Mouse (Mus musculus): ENCODE results near the gene Prdm9. TPM values are rescaled to one million over a fixed set of nuclear protein-coding genes. Genes with fewer than 3 reads are reported as not detected.

The Prdm9 gene
- polyA plus RNA-seq, 1 experiment from 2014 or later, result 1.3 TPM

GRCm38 (mm10) chr17:15580072-15580447 lies 15.9 kb upstream of the Prdm9 start:
- H3K27me3 ChIP-seq (replicated peaks; ENCODE audit: insufficient read depth, low read length), result no peaks in the 10 kb centered on the region
- no peak for ATAC-seq
- no peaks in the 10 kb centered on the region for H3K36me3 ChIP-seq (ENCODE audit: insufficient read depth, low read length)
- H3K4me1 ChIP-seq (ENCODE audit: insufficient read depth, low read depth, low read length), result no peaks in the 10 kb centered on the region
- no peaks in the 10 kb centered on the region for H3K9me3 ChIP-seq (ENCODE audit: low read length)
- no peak overlapping the region for H3K9ac ChIP-seq (replicated peaks; ENCODE audit: low read depth)
- no peak for DNase-seq (ENCODE audit: low spot score)
- 84% methylated on average over 2 of the region's 2 CpGs for WGBS
- H3K27ac ChIP-seq (ENCODE audit: low read length), result no peak overlapping the region
- TF ChIP-seq CTCF (IDR thresholded peaks at IDR 0.05) (no peak), EP300 (IDR thresholded peaks at IDR 0.05) (no peak)
- H3K4me3 ChIP-seq (ENCODE audit: low read depth, low read length), result no peak overlapping the region
- H3K4me2 ChIP-seq (replicated peaks; ENCODE audit: low read depth, low read length), result no peak overlapping the region

GRCm38 (mm10) chr17:15579410-15580071 lies 15.4 kb upstream of the Prdm9 start:
- WGBS, result 69% methylated on average over 7 of the region's 7 CpGs
- no peak for DNase-seq (ENCODE audit: low spot score)

GRCm38 (mm10) chr17:15577291-15577694 lies 13.1 kb upstream of the Prdm9 start:
- no peak overlapping the region for H3K9ac ChIP-seq (replicated peaks; ENCODE audit: low read depth)
- no peaks in the 10 kb centered on the region for H3K36me3 ChIP-seq (ENCODE audit: insufficient read depth, low read length)
- no peaks in the 10 kb centered on the region for H3K27me3 ChIP-seq (replicated peaks; ENCODE audit: insufficient read depth, low read length)
- no peak for TF ChIP-seq EP300 (IDR thresholded peaks at IDR 0.05)
- peak; percentile 52 for TF ChIP-seq CTCF (IDR thresholded peaks at IDR 0.05)
- DNase-seq (ENCODE audit: low spot score), result peak; percentile 77
- ATAC-seq, result peak; percentile 82
- no peaks in the 10 kb centered on the region for H3K4me1 ChIP-seq (ENCODE audit: insufficient read depth, low read depth, low read length)
- 0% methylated on average over 17 of the region's 32 CpGs for WGBS
- no peaks in the 10 kb centered on the region for H3K9me3 ChIP-seq (ENCODE audit: low read length)
- peak overlapping the region; percentile 5; the same call in 1 of the 2 replicates for H3K4me3 ChIP-seq (ENCODE audit: low read depth, low read length)
- H3K4me2 ChIP-seq (replicated peaks; ENCODE audit: low read depth, low read length), result peak overlapping the region; percentile 56
- no peak overlapping the region for H3K27ac ChIP-seq (ENCODE audit: low read length)

More at GRCm38 (mm10) chr17:15579410-15580071, 15.4 kb upstream of the Prdm9 start:
- Histone ChIP-seq H3K36me3 (ENCODE audit: insufficient read depth, low read length) (no peaks in the 10 kb centered on the region), H3K4me2 (replicated peaks; ENCODE audit: low read depth, low read length) (no peak overlapping the region), H3K4me1 (ENCODE audit: insufficient read depth, low read depth, low read length) (no peaks in the 10 kb centered on the region), H3K9me3 (ENCODE audit: low read length) (no peaks in the 10 kb centered on the region), H3K27ac (ENCODE audit: low read length) (no peak overlapping the region), H3K4me3 (ENCODE audit: low read depth, low read length) (no peak overlapping the region), H3K9ac (replicated peaks; ENCODE audit: low read depth) (no peak overlapping the region), H3K27me3 (replicated peaks; ENCODE audit: insufficient read depth, low read length) (no peaks in the 10 kb centered on the region)
- no peak for ATAC-seq
- no peak for TF ChIP-seq CTCF (IDR thresholded peaks at IDR 0.05)
- TF ChIP-seq EP300 (IDR thresholded peaks at IDR 0.05), result no peak

- Histone ChIP-seq H3K9ac (replicated peaks; ENCODE audit: low read depth) (no peak overlapping the region), H3K36me3 (ENCODE audit: insufficient read depth, low read length) (no peaks in the 10 kb centered on the region), H3K4me1 (ENCODE audit: insufficient read depth, low read depth, low read length) (no peaks in the 10 kb centered on the region), H3K9me3 (ENCODE audit: low read length) (no peaks in the 10 kb centered on the region), H3K27ac (ENCODE audit: low read length) (no peak overlapping the region), H3K27me3 (replicated peaks; ENCODE audit: insufficient read depth, low read length) (no peaks in the 10 kb centered on the region), H3K4me3 (ENCODE audit: low read depth, low read length) (no peak overlapping the region), H3K4me2 (replicated peaks; ENCODE audit: low read depth, low read length) (no peak overlapping the region)
- DNase-seq (ENCODE audit: low spot score) (no peak), ATAC-seq (no peak)
- no peak for TF ChIP-seq CTCF (IDR thresholded peaks at IDR 0.05)
- TF ChIP-seq EP300 (IDR thresholded peaks at IDR 0.05), result no peak
- 43% methylated on average over 1 of the region's 1 CpGs for WGBS
Measured at GRCm38 (mm10) chr17:15575056-15575455, 10.9 kb upstream of the Prdm9 start.

- Histone ChIP-seq H3K4me1 (ENCODE audit: insufficient read depth, low read depth, low read length) (peaks cover 4% of the 10 kb centered on the region; the same call in 1 of the 2 replicates), H3K9ac (replicated peaks; ENCODE audit: low read depth) (no peak overlapping the region), H3K27me3 (replicated peaks; ENCODE audit: insufficient read depth, low read length) (no peaks in the 10 kb centered on the region), H3K9me3 (ENCODE audit: low read length) (no peaks in the 10 kb centered on the region), H3K27ac (ENCODE audit: low read length) (no peak overlapping the region), H3K36me3 (ENCODE audit: insufficient read depth, low read length) (no peaks in the 10 kb centered on the region), H3K4me3 (ENCODE audit: low read depth, low read length) (no peak overlapping the region), H3K4me2 (replicated peaks; ENCODE audit: low read depth, low read length) (no peak overlapping the region)
- DNase-seq (ENCODE audit: low spot score) (no peak), ATAC-seq (no peak)
- TF ChIP-seq EP300 (IDR thresholded peaks at IDR 0.05), result no peak
- 0 out of 2 replicates have a peak, but pooled peaks have one; percentile 14 for TF ChIP-seq CTCF (IDR thresholded peaks at IDR 0.05)
- WGBS, result 72% methylated on average over 5 of the region's 5 CpGs
Measured at GRCm38 (mm10) chr17:15566908-15567307, 2.8 kb upstream of the Prdm9 start.

- no peak for TF ChIP-seq EP300 (IDR thresholded peaks at IDR 0.05)
- no peak for TF ChIP-seq CTCF (IDR thresholded peaks at IDR 0.05)
- ATAC-seq (no peak), DNase-seq (ENCODE audit: low spot score) (no peak)
- Histone ChIP-seq H3K9me3 (ENCODE audit: low read length) (no peaks in the 10 kb centered on the region), H3K36me3 (ENCODE audit: insufficient read depth, low read length) (no peaks in the 10 kb centered on the region), H3K27ac (ENCODE audit: low read length) (no peak overlapping the region), H3K9ac (replicated peaks; ENCODE audit: low read depth) (no peak overlapping the region), H3K4me3 (ENCODE audit: low read depth, low read length) (peak overlapping the region; percentile 68), H3K4me2 (replicated peaks; ENCODE audit: low read depth, low read length) (peak overlapping the region; percentile 77), H3K27me3 (replicated peaks; ENCODE audit: insufficient read depth, low read length) (no peaks in the 10 kb centered on the region), H3K4me1 (ENCODE audit: insufficient read depth, low read depth, low read length) (peaks cover 4% of the 10 kb centered on the region; the same call in 1 of the 2 replicates)
- WGBS, result 22% methylated on average over 12 of the region's 12 CpGs
Measured at GRCm38 (mm10) chr17:15564928-15565300, 760 bp upstream of the Prdm9 start.

Measured in lung, postnatal 0 days (tissue).